Mouse (Mus musculus) neural tube, embryonic 15.5 days (tissue): ENCODE results near the gene Olfr877. TPM values are rescaled to one million over a fixed set of nuclear protein-coding genes. Genes with fewer than 3 reads are reported as not detected.

Experiments
- ATAC-seq: fragments of 200-750 bp; cut with Nextera tagmentation; 2 replicates; pipeline ENCODE4 v1.8.0; 2017; ENCODE audit warnings: mild to moderate bottlenecking, moderate TSS enrichment, moderate library complexity; ENCODE audit not compliant: low FRiP score
- H3K27ac ChIP-seq: fragments of 300-500 bp; sonication (generic); replicated peaks from 2 replicates; pipeline ENCODE4 v1.5.1; 2015; ENCODE audit warnings: mild to moderate bottlenecking, inconsistent platforms
- H3K27me3 ChIP-seq: fragments of 300-500 bp; sonication (generic); replicated peaks from 2 replicates; pipeline ENCODE4 v1.6.1; 2015; ENCODE audit warnings: inconsistent platforms
- H3K36me3 ChIP-seq: fragments of 300-500 bp; sonication (generic); 2 replicates; pipeline ENCODE4 v1.6.1; 2015; ENCODE audit warnings: inconsistent platforms
- H3K4me1 ChIP-seq: fragments of 300-500 bp; sonication (generic); 2 replicates; pipeline ENCODE4 v1.6.1; 2015; ENCODE audit warnings: inconsistent platforms
- H3K4me2 ChIP-seq: fragments of 300-500 bp; sonication (generic); 2 replicates; pipeline ENCODE4 v1.6.1; 2015; ENCODE audit warnings: inconsistent platforms, mild to moderate bottlenecking, moderate library complexity
- H3K4me3 ChIP-seq: fragments of 300-500 bp; sonication (generic); replicated peaks from 2 replicates; pipeline ENCODE4 v1.5.1; 2015; ENCODE audit warnings: mild to moderate bottlenecking, inconsistent platforms
- H3K9ac ChIP-seq: fragments of 300-500 bp; sonication (generic); replicated peaks from 2 replicates; pipeline ENCODE4 v1.6.1; 2015; ENCODE audit warnings: mild to moderate bottlenecking, inconsistent platforms
- H3K9me3 ChIP-seq: fragments of 300-500 bp; sonication (generic); replicated peaks from 2 replicates; pipeline ENCODE4 v1.6.1; 2016; ENCODE audit warnings: inconsistent platforms
- WGBS: fragments of 180-500 bp; shearing (Covaris S2); methylation state at CpG from one replicate; pipeline ENCODE4 v1.1.7; 2015; ENCODE audit warnings: mixed read lengths; 5-methylcytosine and 5-hydroxymethylcytosine counted together
- polyA plus RNA-seq: library from polyadenylated mRNA; unstranded; fragments of >200 nt; fragmentation: Nextera tagmentation; extraction: Ambion mirVana; gene quantifications from 2 replicates; pipeline ENCODE4 v1.2.1, GENCODE M21; 2015

Olfr877 gene
- polyA plus RNA-seq, 1 experiment from 2014 or later, result not detected

GRCm38 (mm10) chr9:37896661-37897060 is 42.6 kb downstream of the Olfr877 start, which contains the start of gene Olfr145:
Gene Olfr145 (plus strand): TSS chr9:37896724.
- no peak within 1 kb of the TSS for H3K27ac ChIP-seq
- H3K9me3 ChIP-seq, result no peaks in the 10 kb centered on the region
- no peaks in the 10 kb centered on the region for H3K27me3 ChIP-seq
- WGBS, result 18% methylated on average over 2 of the region's 2 CpGs
- H3K36me3 ChIP-seq, result no peaks in the 10 kb centered on the region
- ATAC-seq, result no peak
- no peak within 1 kb of the TSS for H3K4me2 ChIP-seq
- H3K4me3 ChIP-seq, result no peak within 1 kb of the TSS
- H3K9ac ChIP-seq, result no peak within 1 kb of the TSS
- no peaks in the 10 kb centered on the region for H3K4me1 ChIP-seq

DNA sequence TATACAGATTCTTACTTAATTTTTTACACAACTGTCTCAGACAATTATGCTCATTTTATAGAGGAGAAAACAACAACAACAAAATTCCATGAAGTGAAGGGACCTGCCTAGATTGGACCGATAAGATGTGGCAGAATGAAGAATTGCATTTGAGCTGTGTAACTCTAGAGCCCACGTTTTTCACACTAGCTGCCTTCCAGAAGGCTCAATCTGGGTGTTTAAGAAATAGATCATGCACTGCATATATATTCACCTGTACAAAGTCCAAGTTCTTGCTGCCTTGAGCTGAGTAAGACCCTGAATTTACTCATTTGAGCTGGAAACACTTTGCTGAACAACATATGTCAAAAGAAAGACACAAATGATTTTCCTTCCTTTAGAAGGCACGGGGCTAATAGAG is 51.5 kb downstream of the Olfr877 start:
- no peak overlapping the region for H3K27ac ChIP-seq
- 76% methylated on average over 3 of the region's 3 CpGs for WGBS
- H3K9ac ChIP-seq, result no peak overlapping the region
- H3K4me1 ChIP-seq, result no peaks in the 10 kb centered on the region
- no peak overlapping the region for H3K4me3 ChIP-seq
- no peak for ATAC-seq
- H3K4me2 ChIP-seq, result no peak overlapping the region
- no peaks in the 10 kb centered on the region for H3K36me3 ChIP-seq
- no peaks in the 10 kb centered on the region for H3K9me3 ChIP-seq
- H3K27me3 ChIP-seq, result no peaks in the 10 kb centered on the region

Other genes with a start within 250 kb of the Olfr877 start
- gene Spa17, start 240.5 kb upstream of the Olfr877 start, polyA plus RNA-seq, result 7.4 and 11.0 TPM in 2 replicates
- gene Tbrg1, start 197.0 kb upstream of the Olfr877 start, polyA plus RNA-seq, result 87.5 and 94.9 TPM in 2 replicates
- gene Panx3, start 185.0 kb upstream of the Olfr877 start, polyA plus RNA-seq, result 0.47 and 1.1 TPM in 2 replicates
- not detected in 2 replicates for gene Olfr160, start 138.0 kb upstream of the Olfr877 start, polyA plus RNA-seq
- not detected in 2 replicates for gene Olfr874, start 109.2 kb upstream of the Olfr877 start, polyA plus RNA-seq
- gene Olfr875, start 82.4 kb upstream of the Olfr877 start, polyA plus RNA-seq, result not detected in 2 replicates
- not detected in 2 replicates for gene Olfr876, start 51.2 kb upstream of the Olfr877 start, polyA plus RNA-seq
- gene Olfr145, start 42.5 kb downstream of the Olfr877 start, polyA plus RNA-seq, result not detected in 2 replicates
- gene Olfr878, start 63.6 kb downstream of the Olfr877 start, polyA plus RNA-seq, result not detected in 2 replicates
- not detected in 2 replicates for gene Olfr881, start 137.6 kb downstream of the Olfr877 start, polyA plus RNA-seq
- gene Olfr883, start 171.5 kb downstream of the Olfr877 start, polyA plus RNA-seq, result not detected in 2 replicates
- gene Olfr884, start 192.3 kb downstream of the Olfr877 start, polyA plus RNA-seq, result not detected in 2 replicates
- not detected in 2 replicates for gene Olfr885, start 207.1 kb downstream of the Olfr877 start, polyA plus RNA-seq
- not detected in 2 replicates for gene Olfr887, start 229.8 kb downstream of the Olfr877 start, polyA plus RNA-seq